Mouse (Mus musculus): ENCODE results near the gene Banp.
A peak's percentile ranks its signal among the peaks of the same experiment; 100 is the strongest.

The Banp gene

DNA sequence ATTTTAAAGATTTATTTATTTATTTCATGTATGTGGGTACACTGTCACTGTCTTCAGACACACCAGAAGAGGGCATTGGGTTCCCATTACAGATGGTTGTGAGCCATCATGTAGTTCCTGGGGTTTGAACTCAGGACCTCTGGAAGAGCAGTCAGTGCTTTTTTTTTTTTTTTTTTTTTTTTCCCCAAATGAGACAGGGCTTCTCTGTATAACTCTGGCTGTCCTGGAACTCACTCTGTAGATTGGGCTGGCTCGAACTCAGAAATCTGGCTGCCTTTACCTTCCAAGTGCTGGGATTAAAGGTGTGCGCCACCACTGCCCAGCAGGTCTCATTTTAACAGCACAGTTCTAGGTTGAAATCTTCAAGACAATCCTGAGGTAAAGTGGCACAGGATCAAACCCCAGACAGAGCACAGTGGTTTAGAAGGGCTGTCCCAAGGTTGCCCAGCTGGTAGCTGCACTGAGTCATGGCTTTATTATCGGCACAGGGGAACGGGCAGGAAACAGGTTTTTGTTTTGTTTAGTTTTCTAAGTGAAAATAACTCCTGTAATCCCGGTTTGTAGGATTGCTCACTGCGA, at the start of gene Banp:
Banp (plus strand) TSS at position 529 of the 579 bp plus-strand sequence.
- DNase-seq (ENCODE audit: low read depth, low spot score): no peak

DNA sequence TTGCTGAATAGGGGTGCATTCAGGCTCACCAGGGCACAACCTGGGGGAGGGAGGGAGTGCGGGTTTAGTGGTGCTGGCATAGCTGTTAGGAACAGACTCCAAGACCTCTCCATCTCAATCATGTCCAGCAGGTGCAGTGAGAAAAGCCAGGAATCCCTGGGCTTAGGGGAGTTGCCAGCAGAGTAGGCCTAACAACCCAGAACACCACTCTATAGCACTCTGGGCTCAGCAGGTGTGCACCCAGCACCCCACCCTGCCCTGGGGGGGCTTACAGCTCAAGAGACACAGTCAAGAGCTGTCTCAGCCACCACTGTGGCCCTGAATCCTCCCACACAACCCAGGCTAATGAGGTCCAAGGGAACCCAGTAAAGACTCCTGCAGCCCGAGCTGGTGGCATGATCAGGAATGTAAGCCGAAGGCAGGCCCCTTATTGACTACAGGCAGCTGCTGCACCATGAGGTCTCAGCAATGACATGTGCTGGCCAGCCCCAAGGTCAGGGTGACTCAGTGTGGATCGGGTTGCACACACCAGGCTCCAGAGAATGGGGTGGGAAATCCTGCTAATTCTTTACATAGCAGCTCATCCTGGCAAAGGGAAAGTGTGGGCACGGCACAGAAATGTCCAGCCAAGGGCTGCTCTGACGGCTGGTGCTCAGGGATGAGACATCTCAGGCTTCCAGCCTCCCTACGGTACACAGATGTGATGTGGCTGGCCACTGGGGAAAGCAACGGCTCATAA, 47.9 kb upstream of the Banp start:
- peak; percentile 94 for DNase-seq (ENCODE audit: low read depth, low spot score)

DNA sequence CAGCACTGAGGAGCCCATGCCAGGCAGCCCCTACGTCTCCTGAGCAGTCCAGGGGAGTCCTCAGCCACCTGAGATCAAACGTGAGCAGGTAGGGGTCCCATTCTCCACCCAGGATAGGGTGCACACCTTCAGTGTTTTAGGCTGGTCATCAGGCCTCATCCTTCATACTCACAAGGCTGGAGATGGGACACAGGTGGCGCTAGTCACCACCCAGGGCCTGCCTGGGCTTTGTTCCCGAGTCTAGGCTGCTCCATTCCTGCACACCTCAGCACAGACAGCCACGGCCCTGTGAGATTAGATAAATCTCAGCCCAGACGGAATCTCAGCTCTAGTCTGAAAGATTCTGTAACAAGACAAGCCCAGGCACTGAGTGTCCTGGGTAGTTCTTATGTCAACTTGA, 45.6 kb upstream of the Banp start:
- DNase-seq (ENCODE audit: low read depth, low spot score): no peak

- no peak for DNase-seq (ENCODE audit: low read depth, low spot score)
These were observed 44.6 kb upstream of the Banp start for GRCm38 (mm10) chr8:121904999-121905398.

DNA sequence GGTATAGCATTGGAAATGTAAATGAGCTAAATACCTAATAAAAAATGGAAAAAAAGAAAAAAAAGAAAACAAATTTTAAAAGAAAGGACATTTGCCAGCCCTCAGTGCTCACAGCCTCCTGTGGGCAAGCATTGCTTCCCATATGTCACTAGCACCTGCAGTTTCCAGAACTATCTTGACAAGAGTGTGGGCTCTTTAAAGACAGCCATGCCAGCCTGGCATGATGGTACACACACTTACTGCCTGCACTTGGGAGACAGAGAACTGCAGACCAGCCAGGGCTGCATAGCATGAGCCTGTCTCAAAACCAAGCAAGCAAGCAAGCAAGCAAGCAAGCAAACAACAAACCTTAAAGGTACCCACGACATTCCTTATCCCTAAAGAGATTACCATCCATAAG, 44.1 kb upstream of the Banp start:
- DNase-seq (ENCODE audit: low read depth, low spot score): no peak

DNA sequence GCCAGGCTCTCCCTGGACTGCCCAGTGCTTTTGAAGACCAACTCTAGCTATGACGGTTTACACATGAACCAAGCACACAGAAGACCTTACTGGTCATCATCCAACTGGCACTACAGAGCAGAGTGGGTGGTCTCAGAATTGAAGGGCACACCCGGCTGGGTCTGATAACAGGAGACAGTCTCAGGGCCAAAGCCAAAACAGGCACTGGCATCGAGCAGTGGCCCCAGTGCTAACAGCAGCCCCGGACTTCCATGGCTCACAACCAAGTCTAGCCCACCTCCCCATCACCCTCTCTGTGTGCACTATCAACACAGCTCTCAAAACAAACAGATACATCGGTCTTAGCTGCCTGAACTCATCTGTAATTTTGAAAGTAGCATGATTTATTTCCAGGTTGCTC, 43.7 kb upstream of the Banp start:
- no peak for DNase-seq (ENCODE audit: low read depth, low spot score)

DNA sequence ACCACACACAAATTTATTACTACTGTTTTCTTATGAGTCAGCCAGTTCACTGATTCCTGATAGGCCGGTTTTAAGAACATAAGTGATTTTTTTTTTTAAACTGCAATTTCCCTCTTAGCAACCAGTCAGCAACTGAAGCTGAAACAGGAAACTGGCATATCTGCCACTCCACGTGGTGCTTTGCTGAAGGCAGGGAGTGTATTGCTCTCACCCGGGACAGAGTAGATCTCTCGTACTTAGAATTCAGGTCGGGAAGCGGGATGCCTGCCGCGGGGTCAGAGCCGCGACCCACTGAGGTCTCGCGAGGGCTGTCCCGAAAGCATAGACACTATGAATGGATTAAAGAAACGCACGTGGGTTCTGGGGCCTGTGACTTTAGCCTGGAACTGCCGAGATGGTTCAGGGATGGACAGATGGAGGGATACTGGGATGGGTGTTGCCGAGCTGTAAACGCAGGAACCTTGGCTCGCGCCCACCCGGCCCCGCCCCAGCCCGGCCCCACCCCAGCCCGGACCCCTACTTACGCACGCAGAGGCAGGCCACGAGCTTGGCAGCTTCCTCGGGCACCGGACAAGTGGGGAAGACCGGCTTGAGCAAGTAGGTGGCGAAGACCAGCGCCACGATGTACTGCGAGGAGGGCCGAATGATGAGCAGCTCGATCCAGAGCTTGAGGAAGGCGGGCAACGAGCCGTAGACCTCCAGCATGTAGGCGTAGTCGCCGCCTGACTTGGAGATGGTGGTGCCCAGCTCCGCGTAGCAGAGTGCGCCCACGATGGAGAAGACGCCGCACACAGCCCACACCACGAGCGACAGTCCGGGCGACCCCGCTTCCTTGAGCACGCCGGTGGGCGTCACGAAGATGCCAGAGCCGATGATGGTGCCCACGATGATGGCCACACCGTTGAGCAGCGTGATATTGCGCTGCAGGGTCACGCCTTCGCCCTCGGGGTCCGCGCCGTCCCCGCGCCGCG, 42.7 kb upstream of the Banp start:
- peak; percentile 84 for DNase-seq (ENCODE audit: low read depth, low spot score)

- DNase-seq (ENCODE audit: low read depth, low spot score): peak; percentile 94
These were observed 41.8 kb upstream of the Banp start, which contains the start of gene Slc7a5 for GRCm38 (mm10) chr8:121907587-121908248. Gene Slc7a5, minus strand, starts transcription at chr8:121907694.

DNA sequence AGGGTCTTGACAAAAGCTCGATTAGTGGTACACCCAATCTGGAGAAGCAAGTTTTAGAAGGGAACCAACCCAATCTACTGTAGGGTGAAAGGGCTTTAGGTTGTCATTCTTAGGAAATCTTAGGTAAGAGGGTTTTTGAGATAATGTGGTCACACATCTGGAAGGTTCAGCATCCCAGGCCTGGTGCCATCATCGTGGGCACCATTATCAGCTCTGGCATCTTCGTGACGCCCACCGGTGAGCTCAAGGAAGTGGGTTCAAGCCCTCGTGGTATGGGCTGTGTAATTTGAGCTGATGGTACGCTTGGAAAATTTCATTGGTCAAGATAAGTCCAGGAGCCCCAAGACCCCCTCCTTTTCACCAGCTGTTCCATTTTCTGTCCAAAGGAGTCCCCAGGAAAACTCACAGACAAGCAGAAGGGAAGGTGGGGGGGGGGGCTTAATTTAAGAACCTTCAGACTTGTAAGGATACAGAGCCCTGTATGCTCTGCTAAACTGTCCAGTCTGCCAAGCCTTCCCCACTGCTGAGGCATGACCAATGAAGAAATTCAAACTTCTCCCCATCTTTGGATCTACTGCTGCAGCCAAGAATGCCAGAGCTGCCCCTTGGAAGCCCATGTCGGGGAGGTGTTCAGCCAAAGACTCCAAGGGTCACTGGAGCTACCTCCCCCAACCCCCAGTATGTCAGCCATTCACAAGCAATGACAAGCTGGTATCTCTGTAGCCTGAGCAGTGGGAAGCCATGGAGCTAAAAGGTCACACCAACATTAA, 41.0 kb upstream of the Banp start:
- DNase-seq (ENCODE audit: low read depth, low spot score): no peak

- no peak for DNase-seq (ENCODE audit: low read depth, low spot score)
These were observed 40.4 kb upstream of the Banp start for GRCm38 (mm10) chr8:121909148-121909541.

- peak; percentile 92 for DNase-seq (ENCODE audit: low read depth, low spot score)
These were observed 39.9 kb upstream of the Banp start for GRCm38 (mm10) chr8:121909663-121910062.

DNA sequence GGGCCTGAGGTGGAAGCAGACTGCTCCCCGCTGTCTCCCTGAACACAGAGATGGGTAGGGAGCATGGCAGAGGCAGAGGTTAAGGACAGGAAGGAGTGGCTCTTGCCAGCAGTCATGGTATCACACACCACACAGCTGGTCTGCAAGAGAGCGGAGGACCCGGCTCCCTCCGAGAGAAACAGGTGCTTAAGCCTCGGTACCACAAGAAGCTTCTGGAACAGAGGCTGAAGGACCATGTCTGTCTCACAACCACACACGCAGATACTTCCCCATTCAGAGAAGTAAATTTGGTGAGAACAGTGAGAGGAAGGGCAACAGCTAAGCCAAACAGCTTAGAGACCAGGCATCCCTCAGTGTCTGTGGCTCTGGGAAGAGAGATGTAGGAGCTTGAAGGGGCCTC, 38.1 kb upstream of the Banp start:
- no peak for DNase-seq (ENCODE audit: low read depth, low spot score)

DNA sequence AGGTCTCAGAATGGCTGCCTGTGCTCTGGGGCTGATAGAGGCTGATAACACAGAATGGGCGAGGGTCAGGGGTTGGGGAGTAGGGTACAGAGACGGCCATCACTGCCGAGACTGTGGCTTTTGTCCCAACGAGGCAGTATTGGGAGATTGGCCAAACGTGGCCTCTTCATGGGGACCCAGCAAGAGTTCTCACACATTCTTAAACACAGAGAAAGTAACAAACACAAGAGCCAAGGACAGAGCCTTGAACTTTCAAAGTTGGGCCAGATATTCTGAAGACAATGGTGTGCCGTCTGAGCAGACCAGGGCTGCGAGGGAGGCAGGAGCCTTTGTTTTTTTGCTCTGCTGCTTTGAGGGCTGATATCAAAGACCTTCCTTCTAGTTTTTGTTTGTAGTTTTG, 37.6 kb upstream of the Banp start:
- no peak for DNase-seq (ENCODE audit: low read depth, low spot score)

GRCm38 (mm10) chr8:121912831-121913230, 36.7 kb upstream of the Banp start:
- no peak for DNase-seq (ENCODE audit: low read depth, low spot score)

DNA sequence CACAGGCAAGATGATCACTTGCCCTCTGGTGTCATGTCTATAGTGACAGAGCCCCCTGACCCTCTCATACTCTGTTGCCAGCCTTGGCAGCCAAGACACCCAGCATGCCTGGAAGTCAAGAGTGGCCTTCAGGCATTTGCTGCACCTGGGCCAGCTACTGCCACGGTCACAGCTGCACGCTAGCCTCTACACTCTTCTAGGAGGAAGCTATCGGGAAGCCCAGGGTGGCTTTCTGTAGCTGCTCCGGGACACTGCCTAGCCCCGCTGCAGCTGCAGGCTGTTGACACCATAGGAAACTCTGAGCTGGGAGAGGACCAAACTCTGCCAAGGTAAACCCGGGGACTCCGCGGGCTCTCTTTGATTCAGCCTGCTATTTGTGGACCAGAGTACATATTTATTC, 36.2 kb upstream of the Banp start:
- DNase-seq (ENCODE audit: low read depth, low spot score): no peak

DNA sequence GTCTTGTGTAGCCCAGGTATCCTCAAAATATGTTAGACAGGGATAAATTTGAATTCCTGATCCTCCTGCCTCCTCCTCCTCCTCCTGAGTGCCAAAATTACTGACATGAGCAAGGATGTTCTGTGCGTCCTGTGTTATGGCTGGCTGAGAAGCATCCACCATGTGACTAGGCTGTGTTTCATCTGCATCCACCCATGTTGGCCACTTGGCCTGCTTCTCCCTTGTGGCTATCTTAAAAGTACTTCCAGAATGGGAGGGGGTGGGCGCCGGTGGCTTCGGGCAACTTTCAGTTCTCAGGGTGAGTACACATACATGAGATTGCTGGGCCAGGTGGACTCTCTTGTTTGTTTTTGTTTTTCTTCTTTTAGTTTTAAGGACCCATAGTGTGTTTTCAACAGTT, 30.4 kb upstream of the Banp start:
- DNase-seq (ENCODE audit: low read depth, low spot score): no peak

DNA sequence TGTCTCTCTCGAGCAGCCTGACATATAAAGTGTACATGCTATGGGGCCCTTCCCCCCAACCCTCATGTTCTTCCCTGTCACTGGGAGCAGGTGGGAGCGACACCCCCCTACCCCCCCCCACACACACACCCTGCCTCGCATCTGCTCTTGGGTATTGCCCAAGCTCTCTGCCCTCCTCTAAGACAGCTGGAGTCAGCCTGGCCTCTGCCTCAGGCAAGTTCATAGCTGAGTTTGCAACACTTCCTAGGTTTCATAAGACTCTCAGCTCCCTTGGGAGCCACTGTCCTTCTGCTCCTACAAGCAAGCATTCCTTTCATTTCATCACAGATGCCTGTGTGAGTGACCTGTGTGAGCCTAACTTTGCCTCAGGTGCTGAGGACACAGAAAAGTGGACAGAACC, 29.8 kb upstream of the Banp start:
- peak; percentile 85 for DNase-seq (ENCODE audit: low read depth, low spot score)

DNA sequence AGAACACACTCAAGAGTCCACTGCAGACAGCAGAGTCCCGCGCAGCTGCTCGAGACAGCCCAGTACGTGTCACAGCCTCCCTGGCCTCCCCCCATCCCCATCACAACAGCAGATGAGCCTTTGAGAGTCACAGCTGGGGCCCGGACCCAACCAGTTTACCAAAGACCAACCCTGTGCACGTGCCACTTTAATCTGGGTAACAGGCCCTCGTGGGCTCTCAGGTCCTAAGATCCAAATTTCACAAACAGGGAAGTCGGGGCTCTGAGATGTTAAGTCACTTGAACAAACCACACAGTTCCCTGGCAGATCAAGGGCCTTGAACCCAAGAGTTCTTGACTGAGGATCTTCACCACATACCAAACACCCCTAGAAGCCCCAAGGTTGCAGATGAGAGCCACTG, 28.0 kb upstream of the Banp start:
- no peak for DNase-seq (ENCODE audit: low read depth, low spot score)

GRCm38 (mm10) chr8:121922101-121922500, 27.4 kb upstream of the Banp start:
- DNase-seq (ENCODE audit: low read depth, low spot score): no peak

- DNase-seq (ENCODE audit: low read depth, low spot score): no peak
These were observed 24.9 kb upstream of the Banp start for GRCm38 (mm10) chr8:121924681-121925080.

GRCm38 (mm10) chr8:121925624-121926023, 23.9 kb upstream of the Banp start:
- DNase-seq (ENCODE audit: low read depth, low spot score): peak; percentile 94

Data from 3T3-L1 (cell line).